Mouse (Mus musculus): ENCODE data around the gene Ackr1. TPM values are rescaled to one million over a fixed set of nuclear protein-coding genes. Genes with fewer than 3 reads are reported as not detected.

The Ackr1 gene
- polyA plus RNA-seq, 1 experiment from 2014 or later = 2.0 TPM

Other genes starting within 250 kb of the Ackr1 start
- not detected in 2 replicates for gene Olfr1408, start 196.4 kb downstream of the Ackr1 start, polyA plus RNA-seq (2015; fragmentation: Nextera tagmentation; extraction: Ambion mirVana)
- gene Olfr1406, start 143.1 kb downstream of the Ackr1 start, polyA plus RNA-seq (2015; fragmentation: Nextera tagmentation; extraction: Ambion mirVana) = not detected in 2 replicates
- gene Olfr218, start 135.9 kb downstream of the Ackr1 start, polyA plus RNA-seq (2015; fragmentation: Nextera tagmentation; extraction: Ambion mirVana) = not detected in 2 replicates
- gene Olfr1404, start 121.4 kb downstream of the Ackr1 start, polyA plus RNA-seq (2015; fragmentation: Nextera tagmentation; extraction: Ambion mirVana) = not detected in 2 replicates
- gene Fcer1a, start 106.5 kb downstream of the Ackr1 start, polyA plus RNA-seq (2015; fragmentation: Nextera tagmentation; extraction: Ambion mirVana) = 0.18 and 0.21 TPM in 2 replicates
- gene Olfr418, start 67.7 kb downstream of the Ackr1 start, polyA plus RNA-seq (2015; fragmentation: Nextera tagmentation; extraction: Ambion mirVana) = not detected in 2 replicates
- 0.17 TPM in 1 of 2 replicates, not detected in the other for gene Mptx2, start 56.0 kb downstream of the Ackr1 start, polyA plus RNA-seq (2015; fragmentation: Nextera tagmentation; extraction: Ambion mirVana)
- gene Aim2, start 17.1 kb upstream of the Ackr1 start, polyA plus RNA-seq (2015; fragmentation: Nextera tagmentation; extraction: Ambion mirVana) = 8.5 and 12.0 TPM in 2 replicates
- 0.26 and 0.42 TPM in 2 replicates for gene Cadm3, start 33.9 kb upstream of the Ackr1 start, polyA plus RNA-seq (2015; fragmentation: Nextera tagmentation; extraction: Ambion mirVana)
- 3.7 and 4.0 TPM in 2 replicates for gene Ifi206, start 157.3 kb upstream of the Ackr1 start, polyA plus RNA-seq (2015; fragmentation: Nextera tagmentation; extraction: Ambion mirVana)
- 0.13 and 0.29 TPM in 2 replicates for gene Ifi214, start 202.2 kb upstream of the Ackr1 start, polyA plus RNA-seq (2015; fragmentation: Nextera tagmentation; extraction: Ambion mirVana)